Mouse (Mus musculus): ENCODE measurements at regions not wholly inside any gene's neighbourhood (a gene's known extent, or its start where the extent isn't known, plus 50 kb on each side); places are given as distances from the start of the nearest gene placed in this dataset.

DNA sequence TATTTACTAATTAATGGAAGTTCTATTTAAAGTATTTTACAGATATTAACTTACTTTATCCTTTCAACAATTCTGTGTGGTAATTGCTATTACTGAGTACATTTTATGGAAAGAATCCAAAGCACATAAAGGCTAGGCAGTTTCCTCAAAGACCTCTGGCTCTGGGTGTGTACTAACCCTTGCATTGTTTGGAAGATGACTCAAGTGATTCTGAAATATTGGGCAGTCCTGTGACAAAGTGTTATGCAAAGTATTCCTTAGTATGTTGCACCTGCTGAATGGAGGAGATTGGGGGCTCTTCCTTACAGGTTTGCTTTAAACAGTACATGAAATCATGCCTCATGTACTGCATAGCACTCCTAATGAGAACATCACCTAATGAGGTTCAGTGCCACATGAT, 231.4 kb downstream of the 9330182O14Rik start:
- TF ChIP-seq CTCF (IDR thresholded peaks at IDR 0.05; ENCODE audit: borderline replicate concordance, extremely low read depth, insufficient read depth, insufficient read length) (no peak), POLR2A (IDR thresholded peaks at IDR 0.05; ENCODE audit: borderline replicate concordance, extremely low read depth, insufficient read depth, insufficient read length, poor library complexity, severe bottlenecking) (no peak)
